Mouse (Mus musculus) 3134 (cell line): ENCODE data around the gene Vmn2r31.
"Not testable (repeated sequence)": the region's sequence is repeated elsewhere in the genome, so short reads cannot be mapped to it uniquely, and the experiment has no call there.

Experiments used
- DNase-seq: peaks from one replicate; pipeline ENCODE4 v3.0.0-alpha.2; 2011; ENCODE audit warnings: low spot score; ENCODE audit not compliant: insufficient read length; ENCODE audit errors: extremely low read depth

The Vmn2r31 gene

GRCm38 (mm10) chr7:7399603-7400002, at the start of gene Vmn2r31:
TSS of gene Vmn2r31 (minus strand) at chr7:7399703.
- DNase-seq = not testable (repeated sequence)

DNA sequence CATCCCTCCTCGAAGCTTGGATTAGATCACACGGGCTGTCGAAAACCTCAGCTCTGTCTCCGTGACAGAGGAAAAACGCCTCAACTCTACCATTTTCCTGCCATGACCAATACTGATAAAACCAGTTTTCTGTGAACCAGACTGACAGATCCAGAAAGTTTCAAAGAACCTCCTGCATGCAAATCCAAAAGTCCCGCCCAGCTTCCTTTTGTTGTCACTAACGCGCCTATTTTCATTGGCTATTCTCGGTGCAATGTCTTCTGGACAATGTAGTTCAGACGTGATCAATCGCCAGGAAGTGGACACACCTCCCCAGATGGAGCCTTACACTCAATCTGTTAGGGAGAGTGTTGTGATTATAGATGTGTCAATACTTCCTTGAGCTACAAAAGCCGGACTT, 25.1 kb downstream of the Vmn2r31 start, which contains the start of gene Gm45783:
Gm45783 (minus strand) TSS at position 143 of the 400 bp plus-strand sequence.
- DNase-seq = not testable (repeated sequence)

GRCm38 (mm10) chr7:7337509-7337908, 62.0 kb downstream of the Vmn2r31 start, which contains the start of gene Vmn2r30:
TSS of gene Vmn2r30 (minus strand) at chr7:7337609.
- DNase-seq = not testable (repeated sequence)
